Mouse (Mus musculus) limb, embryonic 11.5 days (tissue): ENCODE results near the gene Prkg1. TPM values are rescaled to one million over a fixed set of nuclear protein-coding genes. Genes with fewer than 3 reads are reported as not detected.

ENCODE experiments used
- ATAC-seq: fragments of 200-750 bp; cut with Nextera tagmentation; 2 replicates; pipeline ENCODE4 v1.8.0; 2017; ENCODE audit warnings: low read depth; ENCODE audit not compliant: insufficient number of reproducible peaks, low FRiP score, low TSS enrichment
- DNase-seq: peaks from one replicate; pipeline ENCODE4 v3.0.0-alpha.2; 2015; ENCODE audit warnings: low spot score
- H3K27ac ChIP-seq: fragments of 300-500 bp; sonication (generic); replicated peaks from 2 replicates; pipeline ENCODE4 v1.5.1; 2014; ENCODE audit warnings: low read depth, mild to moderate bottlenecking, low read length
- H3K27me3 ChIP-seq: fragments of 300-500 bp; sonication (generic); 2 replicates; pipeline ENCODE4 v1.6.1; 2014; ENCODE audit warnings: mild to moderate bottlenecking, low read length, mixed read lengths; ENCODE audit not compliant: control insufficient read depth, insufficient read depth
- H3K36me3 ChIP-seq: fragments of 300-500 bp; sonication (generic); 2 replicates; pipeline ENCODE4 v1.6.1; 2014; ENCODE audit warnings: mild to moderate bottlenecking, low read length, moderate library complexity, mixed read lengths; ENCODE audit not compliant: control insufficient read depth, insufficient read depth
- H3K4me1 ChIP-seq: fragments of 300-500 bp; sonication (generic); 2 replicates; pipeline ENCODE4 v1.6.1; 2014; ENCODE audit warnings: low read length, mixed read lengths; ENCODE audit not compliant: control insufficient read depth, insufficient read depth
- H3K4me2 ChIP-seq: fragments of 300-500 bp; sonication (generic); 2 replicates; pipeline ENCODE4 v1.6.1; 2014; ENCODE audit warnings: low read depth, mild to moderate bottlenecking, moderate library complexity; ENCODE audit not compliant: severe bottlenecking
- H3K4me3 ChIP-seq: fragments of 300-500 bp; sonication (generic); 2 replicates; pipeline ENCODE4 v1.5.1; 2014; ENCODE audit warnings: low read depth, low read length
- H3K9ac ChIP-seq: fragments of 300-500 bp; sonication (generic); 2 replicates; pipeline ENCODE4 v1.6.1; 2014; ENCODE audit warnings: mild to moderate bottlenecking, low read length
- H3K9me3 ChIP-seq: fragments of 300-500 bp; sonication (generic); 2 replicates; pipeline ENCODE4 v1.6.1; 2016; ENCODE audit warnings: low read length; ENCODE audit not compliant: control insufficient read depth
- WGBS: fragments of 180-500 bp; shearing (Covaris S2); extraction: QIAGEN DNeasy Blood & Tissue Kit; methylation state at CpG from one replicate; pipeline ENCODE4 v1.1.7; 2014; 5-methylcytosine and 5-hydroxymethylcytosine counted together
- polyA plus RNA-seq: library from polyadenylated mRNA; unstranded; fragments of >200 nt; fragmentation: Nextera tagmentation; extraction: Ambion mirVana; gene quantifications from 2 replicates; pipeline ENCODE4 v1.2.1, GENCODE M21; 2014

Prkg1 gene
- polyA plus RNA-seq, 1 experiment from 2014 or later = 2.1 TPM

DNA sequence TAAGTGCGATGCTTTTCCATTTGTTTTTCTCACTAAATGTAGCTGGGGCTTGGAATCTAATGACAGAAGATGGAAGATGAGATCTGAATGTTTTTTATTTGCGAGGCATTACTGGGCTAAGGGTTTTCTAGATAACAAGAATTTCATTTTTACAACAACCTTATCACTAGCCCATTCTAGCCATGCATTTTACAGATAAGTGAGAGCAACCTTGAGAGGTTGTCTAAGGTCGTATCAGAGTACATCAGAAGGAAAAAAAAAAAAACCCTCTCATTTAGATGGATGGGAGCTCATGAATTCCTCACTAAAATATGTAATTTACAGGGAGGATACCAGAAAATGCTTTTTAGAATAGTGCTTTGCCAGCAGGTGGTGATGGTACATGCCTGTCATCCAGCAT, 863.8 kb downstream of the Prkg1 start:
- Histone ChIP-seq H3K4me3 (no peak overlapping the region), H3K9me3 (no peaks in the 10 kb centered on the region), H3K36me3 (no peaks in the 10 kb centered on the region), H3K4me1 (no peaks in the 10 kb centered on the region), H3K4me2 (no peak overlapping the region), H3K27me3 (no peaks in the 10 kb centered on the region), H3K27ac (no peak overlapping the region), H3K9ac (no peak overlapping the region)
- no peak for ATAC-seq
- 83% methylated on average over 3 of the region's 3 CpGs for WGBS
- no peak for DNase-seq

DNA sequence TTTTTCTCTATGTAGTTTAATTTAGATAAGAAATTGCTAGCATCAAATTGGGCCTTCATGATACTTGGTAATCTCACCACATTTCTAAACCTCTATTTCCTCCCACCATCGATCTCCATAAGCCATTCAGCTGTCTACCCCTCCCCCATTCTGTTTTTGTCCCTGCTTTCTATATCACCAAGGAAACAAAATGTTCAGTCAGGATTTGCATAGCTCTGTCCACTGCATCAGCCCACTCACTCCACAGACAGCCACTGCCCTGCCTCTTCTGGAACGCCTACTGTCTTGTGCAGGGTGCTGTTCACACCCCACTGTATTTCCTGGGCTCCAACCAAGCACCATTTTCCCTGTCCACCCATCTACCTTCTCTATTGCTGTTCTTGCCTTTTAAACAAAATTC, 874.5 kb downstream of the Prkg1 start:
- Histone ChIP-seq H3K36me3 (no peaks in the 10 kb centered on the region), H3K4me3 (no peak overlapping the region), H3K9me3 (no peaks in the 10 kb centered on the region), H3K27ac (no peak overlapping the region), H3K9ac (no peak overlapping the region), H3K27me3 (no peaks in the 10 kb centered on the region), H3K4me1 (no peaks in the 10 kb centered on the region), H3K4me2 (no peak overlapping the region)
- peak; percentile 21 for DNase-seq
- no peak for ATAC-seq
- 80% methylated on average over 2 of the region's 2 CpGs for WGBS

DNA sequence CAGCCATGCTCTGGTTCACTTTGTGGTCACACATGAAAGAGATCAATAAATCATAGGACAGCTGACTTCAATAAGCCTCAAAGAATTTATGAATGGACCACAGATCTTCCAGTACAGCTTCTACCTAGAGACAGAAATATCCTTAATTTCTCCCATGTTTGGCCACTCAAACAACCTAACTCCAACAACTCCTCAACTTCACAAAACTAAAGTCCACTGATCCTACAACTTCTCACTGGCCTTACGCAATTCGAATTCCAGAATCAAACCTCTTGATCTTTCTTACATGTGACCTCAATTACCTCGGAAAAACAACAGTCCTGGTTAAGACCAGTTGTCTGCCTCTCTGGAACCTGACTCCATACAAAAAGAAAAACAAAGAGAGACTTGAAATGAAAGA, 875.0 kb downstream of the Prkg1 start:
- H3K36me3 ChIP-seq = no peaks in the 10 kb centered on the region
- WGBS = 57% methylated on average over 3 of the region's 3 CpGs
- no peak overlapping the region for H3K27ac ChIP-seq
- no peak overlapping the region for H3K4me2 ChIP-seq
- ATAC-seq (no peak), DNase-seq (no peak)
- H3K27me3 ChIP-seq = no peaks in the 10 kb centered on the region
- no peak overlapping the region for H3K4me3 ChIP-seq
- H3K4me1 ChIP-seq = no peaks in the 10 kb centered on the region
- H3K9me3 ChIP-seq = no peaks in the 10 kb centered on the region
- H3K9ac ChIP-seq = no peak overlapping the region

DNA sequence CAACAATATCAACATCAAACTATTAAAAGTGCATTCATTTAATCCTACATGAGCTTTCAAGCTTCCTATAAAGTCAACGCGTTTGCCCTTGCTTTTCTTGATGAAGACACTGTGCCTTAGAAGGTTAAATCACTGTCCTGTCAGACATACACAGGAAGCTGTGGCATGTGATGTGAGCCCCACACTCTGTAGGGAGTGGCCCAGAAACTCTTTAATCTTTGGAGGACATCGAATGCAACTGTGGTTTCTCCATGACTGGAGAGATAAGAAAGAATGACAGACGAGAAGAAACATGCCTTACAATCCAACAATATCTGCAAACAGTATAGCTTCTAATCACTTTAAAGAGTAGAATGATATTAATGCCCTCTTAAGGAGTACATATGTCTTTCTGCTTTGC, 903.4 kb downstream of the Prkg1 start:
- ATAC-seq (no peak), DNase-seq (no peak)
- 81% methylated on average over 4 of the region's 4 CpGs for WGBS
- Histone ChIP-seq H3K27ac (no peak overlapping the region), H3K9me3 (no peaks in the 10 kb centered on the region), H3K27me3 (no peaks in the 10 kb centered on the region), H3K4me2 (no peak overlapping the region), H3K4me3 (no peak overlapping the region), H3K4me1 (no peaks in the 10 kb centered on the region), H3K9ac (no peak overlapping the region), H3K36me3 (no peaks in the 10 kb centered on the region)

DNA sequence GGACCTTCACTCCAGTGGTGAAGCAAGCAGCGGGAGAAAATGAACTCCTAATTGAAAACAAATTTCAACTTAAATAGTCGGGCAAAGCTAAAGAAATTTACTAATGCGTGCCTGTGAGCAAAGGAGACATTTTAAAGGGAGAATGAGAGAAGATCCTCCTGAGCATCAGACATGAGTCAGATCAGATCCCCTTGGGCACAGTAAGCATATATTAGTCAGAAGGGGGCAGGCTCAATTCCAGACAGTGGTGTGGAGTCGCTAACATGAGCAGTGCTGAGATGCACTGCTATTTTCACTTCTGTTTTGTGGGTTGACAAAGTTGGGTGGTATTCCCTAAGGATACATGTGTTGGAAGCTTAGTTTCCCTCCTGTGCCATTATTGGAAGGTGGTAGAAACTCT, 913.8 kb downstream of the Prkg1 start:
- Histone ChIP-seq H3K36me3 (no peaks in the 10 kb centered on the region), H3K27me3 (no peaks in the 10 kb centered on the region), H3K27ac (no peak overlapping the region), H3K4me1 (no peaks in the 10 kb centered on the region), H3K4me3 (no peak overlapping the region), H3K9ac (no peak overlapping the region), H3K9me3 (no peaks in the 10 kb centered on the region), H3K4me2 (no peak overlapping the region)
- ATAC-seq = no peak
- 41% methylated on average over 4 of the region's 4 CpGs for WGBS
- no peak for DNase-seq

DNA sequence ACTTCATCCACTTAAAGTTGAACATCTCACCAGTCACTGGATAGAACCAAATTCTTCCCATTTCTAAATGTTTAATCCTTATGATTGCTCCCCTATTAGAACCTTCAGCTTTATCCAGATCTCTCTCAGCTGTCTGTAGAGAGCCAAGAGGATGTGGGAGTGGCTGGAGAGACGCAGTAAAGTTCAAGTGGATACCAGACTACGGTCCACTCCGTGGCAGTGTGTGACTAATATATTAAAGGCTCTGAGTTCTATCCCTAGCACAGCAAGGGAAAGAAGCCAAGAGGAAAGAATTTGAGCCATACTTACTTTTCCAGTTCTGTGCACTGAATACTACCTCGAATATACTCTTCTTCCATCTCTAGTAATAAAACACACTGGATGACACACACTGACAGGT, 919.9 kb downstream of the Prkg1 start:
- H3K27ac ChIP-seq = no peak overlapping the region
- WGBS = 71% methylated on average over 4 of the region's 4 CpGs
- no peaks in the 10 kb centered on the region for H3K9me3 ChIP-seq
- H3K4me1 ChIP-seq = no peaks in the 10 kb centered on the region
- H3K9ac ChIP-seq = no peak overlapping the region
- DNase-seq = no peak
- H3K36me3 ChIP-seq = no peaks in the 10 kb centered on the region
- H3K4me2 ChIP-seq = no peak overlapping the region
- ATAC-seq = no peak
- no peak overlapping the region for H3K4me3 ChIP-seq
- H3K27me3 ChIP-seq = no peaks in the 10 kb centered on the region

DNA sequence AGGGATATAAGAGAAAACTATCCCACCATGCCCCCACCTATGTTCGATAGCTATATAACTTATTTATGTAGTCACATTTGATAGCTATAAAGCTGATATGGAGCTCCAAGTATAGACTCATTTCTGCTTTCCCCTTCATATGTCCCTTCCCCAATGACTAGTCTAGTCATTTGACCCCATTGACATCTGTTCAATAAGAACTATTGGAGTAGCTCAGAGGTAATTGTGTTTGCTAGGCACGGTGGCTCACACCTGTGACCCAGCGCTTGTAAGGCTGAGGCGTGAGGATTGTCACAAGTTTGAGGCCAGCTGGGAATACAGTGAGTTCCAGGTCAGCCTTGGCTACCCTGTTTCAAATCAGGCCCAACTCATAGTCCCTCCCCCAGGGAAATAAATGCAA, 921.2 kb downstream of the Prkg1 start:
- no peak overlapping the region for H3K4me2 ChIP-seq
- no peaks in the 10 kb centered on the region for H3K36me3 ChIP-seq
- no peak overlapping the region for H3K9ac ChIP-seq
- no peaks in the 10 kb centered on the region for H3K27me3 ChIP-seq
- no peak for ATAC-seq
- H3K4me1 ChIP-seq = no peaks in the 10 kb centered on the region
- no peak for DNase-seq
- no peak overlapping the region for H3K27ac ChIP-seq
- H3K9me3 ChIP-seq = no peaks in the 10 kb centered on the region
- 66% methylated on average over 4 of the region's 4 CpGs for WGBS
- no peak overlapping the region for H3K4me3 ChIP-seq

DNA sequence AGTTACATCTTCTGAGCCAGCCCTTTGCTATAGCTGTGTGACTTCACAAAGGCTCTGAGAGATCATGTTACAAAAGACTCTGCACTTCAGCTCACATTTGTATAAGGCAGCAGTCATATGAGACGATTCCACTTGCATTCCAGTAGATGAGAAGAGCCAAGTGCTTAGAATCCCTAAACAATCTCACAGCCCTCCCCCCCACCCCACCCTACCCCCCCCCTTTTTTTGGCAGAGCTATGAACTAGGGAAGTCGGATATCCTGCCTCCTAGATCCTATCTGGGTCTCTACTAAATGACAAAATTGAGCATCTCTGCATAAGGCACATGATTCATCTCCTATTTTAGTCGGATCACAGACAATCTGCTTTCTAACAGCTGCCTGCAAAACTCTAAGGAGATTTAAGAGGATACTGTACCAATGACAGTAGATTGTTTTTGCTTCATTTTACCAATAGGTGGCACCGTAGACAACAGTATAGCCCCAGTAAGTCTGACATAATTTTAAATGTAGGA, 921.7 kb downstream of the Prkg1 start:
- H3K4me2 ChIP-seq = no peak overlapping the region
- DNase-seq (no peak), ATAC-seq (peak; percentile 51; the same call in 1 of the 2 replicates)
- no peaks in the 10 kb centered on the region for H3K4me1 ChIP-seq
- H3K4me3 ChIP-seq = no peak overlapping the region
- no peaks in the 10 kb centered on the region for H3K27me3 ChIP-seq
- H3K27ac ChIP-seq = no peak overlapping the region
- no peak overlapping the region for H3K9ac ChIP-seq
- H3K9me3 ChIP-seq = no peaks in the 10 kb centered on the region
- no peaks in the 10 kb centered on the region for H3K36me3 ChIP-seq
- 11% methylated on average over 4 of the region's 4 CpGs for WGBS

DNA sequence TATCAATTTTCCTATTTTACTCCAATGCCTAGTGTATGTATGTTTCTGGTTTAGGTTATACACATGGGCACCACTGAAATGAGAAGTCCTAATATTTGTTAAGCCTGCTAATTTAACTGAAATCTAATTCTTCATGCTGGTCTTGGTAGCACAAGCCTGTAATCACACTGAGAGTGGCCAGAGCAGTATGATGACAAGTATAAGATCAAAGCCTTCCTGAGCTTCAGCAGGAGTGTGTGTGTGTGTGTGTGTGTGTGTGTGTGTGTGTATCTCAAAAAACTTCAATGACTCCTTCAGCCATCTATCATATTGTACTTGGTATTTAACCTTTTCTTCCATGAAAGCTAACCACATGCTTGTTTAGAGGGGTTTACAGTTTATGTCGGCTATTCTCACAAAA, 922.2 kb downstream of the Prkg1 start:
- 32% methylated on average over 1 of the region's 1 CpGs for WGBS
- no peaks in the 10 kb centered on the region for H3K4me1 ChIP-seq
- H3K9ac ChIP-seq = no peak overlapping the region
- no peaks in the 10 kb centered on the region for H3K27me3 ChIP-seq
- no peak overlapping the region for H3K4me3 ChIP-seq
- H3K27ac ChIP-seq = no peak overlapping the region
- H3K36me3 ChIP-seq = no peaks in the 10 kb centered on the region
- DNase-seq = no peak
- peak; percentile 51; the same call in 1 of the 2 replicates for ATAC-seq
- no peak overlapping the region for H3K4me2 ChIP-seq
- H3K9me3 ChIP-seq = no peaks in the 10 kb centered on the region
